Mouse (Mus musculus) erythroid progenitor cell, adult 5-6 weeks (primary cell): ENCODE results near the gene 3110040M04Rik. TPM values are rescaled to one million over a fixed set of nuclear protein-coding genes. Genes with fewer than 3 reads are reported as not detected.

Source experiments
- ATAC-seq: replicated peaks from 2 replicates; pipeline ENCODE4 v1.8.0; 2016; ENCODE audit warnings: moderate number of reproducible peaks, mild to moderate bottlenecking, moderate TSS enrichment, inconsistent platforms; ENCODE audit not compliant: poor library complexity, low FRiP score, severe bottlenecking
- total RNA-seq, 2 experiments: library from RNA; stranded (forward) in 1 of 2; stranded (reverse) in 1 of 2; fragments of 150-400 nt in 1 of 2; fragments of 186-747, 209-891 nt in 1 of 2; gene quantifications; 2 replicates each; pipeline versions ENCODE4 v1.2.3 to v1.2.4; 2015 to 2017; ENCODE audit warnings: low replicate concordance in 2 of 2

Gene 3110040M04Rik
- total RNA-seq, 2 experiments from 2014 or later, result not detected

DNA sequence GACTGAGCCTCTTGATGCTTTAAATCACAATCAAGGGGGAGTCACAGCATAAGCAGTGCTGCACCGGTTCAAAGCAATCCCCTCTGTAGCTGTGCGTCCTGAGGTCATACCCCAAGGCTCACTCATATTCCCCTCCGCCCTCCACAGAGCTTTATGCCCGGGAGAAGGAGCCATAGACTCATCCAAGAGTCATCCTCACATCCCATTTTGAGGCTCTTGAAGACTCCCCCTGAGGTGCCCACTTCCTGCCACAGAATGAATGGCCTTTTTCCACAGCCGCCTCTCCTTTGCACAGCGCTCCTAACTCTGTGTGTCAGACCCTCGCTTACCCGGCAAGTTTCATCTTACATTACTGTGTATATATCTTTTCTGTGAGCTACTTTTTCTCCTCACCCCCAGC is 23.6 kb downstream of the 3110040M04Rik start:
- no peak for ATAC-seq

DNA sequence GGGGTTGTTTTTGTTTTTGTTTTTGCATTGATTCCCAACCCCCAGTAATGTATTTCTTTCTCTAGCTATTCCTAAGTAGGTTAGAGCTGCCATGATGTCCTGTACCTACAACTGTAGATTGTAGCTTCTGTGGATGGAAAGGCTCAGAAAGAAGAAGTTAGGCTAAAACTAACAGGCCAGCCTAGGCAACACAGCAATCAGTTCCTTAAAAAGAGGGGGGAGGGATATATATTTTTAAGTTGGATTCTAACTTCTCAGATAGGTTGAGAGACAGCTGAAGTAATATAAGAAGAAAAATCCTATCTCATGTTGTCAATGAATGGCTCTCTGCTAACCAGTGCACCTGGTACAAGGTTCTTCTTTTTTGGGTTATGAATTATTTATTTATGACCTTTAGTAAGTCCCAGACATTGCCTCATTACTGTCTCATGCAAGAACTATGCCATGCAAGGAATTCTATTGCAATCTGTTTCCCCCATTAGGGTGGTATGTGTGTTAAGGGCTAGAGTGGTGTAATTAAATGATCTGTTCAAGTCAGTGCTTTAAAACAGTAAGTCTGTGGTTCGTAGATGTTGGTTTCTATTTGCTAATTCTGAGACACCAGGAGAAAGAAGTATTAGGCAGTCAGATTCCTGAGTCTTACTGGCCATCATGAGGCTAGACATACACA is 24.5 kb downstream of the 3110040M04Rik start:
- ATAC-seq, result no peak

DNA sequence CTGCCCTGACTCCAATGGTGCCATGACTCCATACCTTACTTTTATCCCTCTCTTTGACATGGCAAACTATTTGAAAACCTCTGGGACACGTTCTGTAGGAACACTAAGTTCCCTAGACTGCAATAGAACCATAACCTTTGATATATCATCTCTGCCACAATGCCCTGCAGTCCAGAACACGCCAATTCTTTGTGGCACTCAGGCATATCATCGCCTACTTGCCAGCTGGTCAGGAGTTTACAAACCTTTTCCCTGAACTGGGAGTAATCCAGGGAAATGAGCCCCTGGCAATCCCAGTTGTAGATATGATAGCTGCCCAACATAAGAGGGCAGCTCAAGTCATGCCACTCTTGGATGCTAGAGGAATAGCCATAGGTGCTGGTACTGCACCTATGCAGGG is 28.4 kb downstream of the 3110040M04Rik start:
- ATAC-seq, result no peak

DNA sequence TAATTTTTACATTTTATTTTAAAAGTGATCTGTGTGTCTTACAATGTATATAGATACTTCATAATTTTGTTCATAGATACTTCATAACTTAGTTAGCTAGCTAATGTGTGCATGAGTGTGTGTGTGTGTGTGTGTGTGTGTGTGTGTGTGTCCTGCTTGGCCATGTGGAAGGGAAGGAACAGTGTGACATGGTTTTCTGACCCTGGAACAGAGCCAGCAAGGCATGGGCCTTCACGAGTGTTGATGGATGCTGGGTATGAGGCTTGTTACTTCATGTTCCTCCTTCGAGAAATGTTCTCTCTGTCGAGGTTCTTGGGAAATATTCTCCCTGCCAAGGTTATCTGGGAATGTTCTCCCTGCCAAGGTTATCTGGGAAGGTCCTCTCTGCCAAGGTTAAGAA is 29.8 kb downstream of the 3110040M04Rik start:
- no peak for ATAC-seq

DNA sequence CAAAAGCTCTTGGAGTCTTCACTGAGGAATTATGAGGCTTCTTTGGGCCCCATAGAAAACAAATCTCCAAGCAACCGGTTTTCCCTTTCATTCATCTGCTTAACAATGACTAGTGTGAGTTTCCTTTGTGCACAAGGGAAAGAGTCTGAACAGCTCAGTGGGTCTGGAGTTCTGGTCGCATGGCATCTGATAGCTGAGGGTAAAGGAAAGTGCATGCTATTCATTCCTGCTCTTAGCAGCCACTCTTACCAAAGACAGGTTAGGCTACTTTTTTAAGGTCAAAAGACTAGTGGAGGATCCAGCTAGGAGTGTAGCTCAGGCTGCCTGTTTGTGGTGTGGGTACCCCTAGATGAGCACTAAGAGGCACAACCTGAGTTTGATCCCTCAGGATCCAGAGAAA is 31.7 kb downstream of the 3110040M04Rik start:
- no peak for ATAC-seq

DNA sequence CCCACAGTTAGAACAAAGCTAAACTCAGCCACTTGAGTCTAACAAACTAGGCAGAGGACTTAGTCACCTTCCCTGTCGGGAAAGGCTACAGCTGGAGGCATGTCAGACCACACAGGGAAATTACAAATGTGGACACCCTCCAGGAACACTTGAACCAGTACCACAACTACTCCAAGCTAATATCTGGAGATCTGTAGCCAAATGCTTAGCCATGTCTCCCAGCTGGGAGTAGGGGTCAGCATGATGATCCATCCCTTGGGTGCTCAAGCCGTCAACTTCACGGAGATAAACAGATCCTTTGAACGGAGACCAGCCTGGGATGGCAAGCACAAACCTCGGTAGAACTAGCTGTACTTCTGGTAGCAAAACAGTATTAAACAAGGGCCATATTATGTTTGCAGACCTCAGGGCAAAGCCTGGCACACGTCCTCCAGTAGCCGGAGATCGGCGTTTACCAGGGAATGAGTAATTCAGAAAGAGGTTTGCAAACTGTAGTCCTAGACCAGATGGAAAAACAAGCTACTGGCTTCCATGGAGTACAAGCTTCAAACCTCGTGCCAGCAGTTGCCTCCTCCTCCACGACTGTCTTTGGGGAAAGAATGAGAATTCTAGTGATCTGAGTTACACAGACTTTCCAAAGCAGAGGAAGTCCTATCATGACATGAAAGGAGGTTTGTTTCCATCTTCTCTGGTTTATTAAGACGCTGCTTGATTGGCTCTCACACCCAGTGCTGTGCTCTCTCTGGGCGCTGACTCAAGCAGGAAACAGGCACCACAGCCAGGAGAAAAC is 32.4 kb downstream of the 3110040M04Rik start:
- no peak for ATAC-seq

DNA sequence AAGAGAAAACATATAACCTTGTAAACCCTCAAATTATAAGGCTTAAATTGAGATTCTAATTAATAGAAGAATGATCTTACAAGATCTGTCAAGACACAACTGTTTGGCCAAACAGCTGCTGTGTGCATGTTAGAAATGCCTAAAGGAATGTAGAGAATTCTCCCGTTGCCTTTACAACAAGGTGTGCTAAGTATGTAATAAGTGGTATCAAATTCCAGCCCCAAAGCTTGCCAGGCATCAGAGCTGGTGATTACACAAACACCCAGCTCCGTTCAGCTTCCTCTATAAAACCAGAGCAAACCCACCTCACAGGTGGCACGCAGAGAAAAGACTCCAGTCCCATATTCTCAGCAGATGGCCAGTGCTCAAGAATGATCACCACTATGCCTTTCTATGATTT is 33.9 kb downstream of the 3110040M04Rik start:
- no peak for ATAC-seq

DNA sequence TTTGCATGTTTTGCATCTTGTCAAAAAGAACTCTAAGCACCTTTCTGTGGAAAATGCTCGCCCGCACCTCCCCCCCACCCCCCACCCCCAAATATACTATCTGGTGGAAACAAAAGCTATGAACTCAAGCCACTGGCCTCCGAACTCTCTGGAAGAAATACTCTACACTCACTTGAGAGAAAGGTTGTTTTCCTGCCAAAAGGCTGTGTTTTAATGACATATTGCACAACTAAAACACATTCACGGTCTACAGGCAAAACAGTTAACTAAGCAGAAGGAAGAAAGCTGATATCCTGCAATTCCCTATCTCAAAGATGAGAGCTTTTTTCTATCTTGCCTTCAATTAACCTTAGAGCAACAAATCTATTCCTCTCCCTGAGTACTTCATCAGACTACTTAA is 39.4 kb downstream of the 3110040M04Rik start:
- no peak for ATAC-seq

DNA sequence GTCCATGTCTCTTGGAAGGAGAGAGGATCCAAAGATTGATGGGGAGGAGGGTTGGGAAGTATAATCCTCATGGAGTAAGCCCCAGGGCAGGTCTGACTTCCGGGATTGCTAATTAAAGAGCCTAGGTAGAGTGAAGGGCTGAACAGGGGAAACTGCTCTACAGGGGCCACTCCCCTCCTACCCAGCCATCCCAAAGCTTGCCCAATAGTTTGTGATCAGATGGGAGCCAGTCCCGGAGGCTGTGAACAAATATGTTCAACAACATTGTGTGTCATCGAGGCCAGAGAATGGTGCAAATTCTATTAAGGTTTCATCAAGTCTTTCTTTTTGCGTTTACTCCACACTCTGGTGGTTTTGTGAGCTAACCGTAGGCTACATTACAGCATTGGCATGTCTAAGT is 40.1 kb downstream of the 3110040M04Rik start:
- no peak for ATAC-seq

DNA sequence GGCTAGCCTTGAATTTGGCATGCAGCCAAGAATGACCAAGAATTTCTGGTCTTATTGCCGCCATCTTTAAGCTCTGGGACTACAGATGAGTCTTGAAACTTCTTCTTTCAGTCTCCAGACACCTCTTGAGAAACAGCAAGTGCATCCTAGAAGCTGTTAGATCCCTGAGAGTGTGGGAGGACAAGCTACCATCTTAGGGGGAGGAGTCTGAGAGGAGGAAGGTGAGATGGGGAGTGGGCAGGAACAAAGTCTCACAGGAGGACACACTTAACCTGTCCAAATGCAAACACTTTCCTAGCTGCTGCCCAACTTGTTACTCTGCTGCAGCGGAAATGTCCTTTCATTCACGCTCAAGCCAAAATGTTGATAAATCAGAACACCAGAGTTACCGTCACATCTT is 40.8 kb downstream of the 3110040M04Rik start:
- ATAC-seq, result no peak

DNA sequence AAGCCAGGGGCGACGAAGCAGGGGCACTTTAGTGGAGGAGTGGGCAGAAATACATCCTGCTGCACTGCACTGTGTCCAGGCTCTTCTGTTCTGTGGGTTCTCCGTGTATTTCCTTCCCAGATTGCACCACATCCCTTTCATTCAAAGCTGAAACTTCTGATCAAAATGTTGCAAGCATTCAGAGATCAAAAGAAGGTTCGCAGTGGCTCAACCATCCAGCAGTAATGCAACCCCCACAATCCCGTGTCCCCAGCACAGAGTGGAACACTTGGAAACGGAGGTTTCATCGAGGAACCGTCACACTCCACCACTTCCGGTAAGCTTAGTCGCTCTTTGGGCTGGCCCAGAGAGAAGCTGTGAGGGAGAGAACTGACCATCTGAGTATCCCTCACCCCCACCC is 41.2 kb downstream of the 3110040M04Rik start:
- ATAC-seq, result no peak

DNA sequence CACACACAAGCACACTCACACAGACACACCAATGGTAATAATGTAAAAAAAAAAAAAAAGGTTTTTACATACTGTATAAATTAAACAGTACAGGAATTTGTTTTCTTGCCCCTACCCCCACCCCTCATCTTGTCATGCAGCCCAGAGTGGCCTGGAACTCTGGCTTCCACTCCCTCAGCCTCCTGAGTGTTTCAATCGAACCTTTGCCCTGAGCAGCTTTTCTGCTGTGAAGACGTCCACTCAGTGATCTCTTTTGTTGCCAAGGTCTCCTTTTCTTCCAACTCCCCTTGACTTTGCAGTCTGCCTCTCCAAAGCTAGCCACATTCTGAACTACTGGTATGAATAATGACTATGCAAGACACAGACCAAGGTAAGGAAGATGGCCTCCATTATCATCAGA is 41.9 kb downstream of the 3110040M04Rik start:
- ATAC-seq, result no peak

DNA sequence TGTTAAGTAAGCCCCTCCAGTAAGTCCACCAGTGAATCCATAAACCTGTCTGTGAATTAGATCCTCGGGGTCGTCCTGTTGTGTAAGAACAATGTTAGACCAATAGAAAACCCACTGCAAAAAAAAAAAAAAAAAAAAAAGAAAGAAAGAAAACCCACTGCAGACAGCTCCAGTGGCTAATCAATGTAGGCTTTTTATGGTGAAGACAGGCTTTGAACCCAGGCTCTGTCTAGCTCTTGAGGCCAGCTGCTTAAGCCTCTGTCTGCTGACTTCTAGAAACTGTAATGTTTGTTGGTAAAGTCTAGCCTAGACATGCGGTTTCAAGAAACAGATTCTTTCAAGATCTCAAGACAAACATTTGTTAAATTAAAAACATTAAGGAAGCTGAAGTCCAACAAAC is 46.2 kb downstream of the 3110040M04Rik start:
- no peak for ATAC-seq

DNA sequence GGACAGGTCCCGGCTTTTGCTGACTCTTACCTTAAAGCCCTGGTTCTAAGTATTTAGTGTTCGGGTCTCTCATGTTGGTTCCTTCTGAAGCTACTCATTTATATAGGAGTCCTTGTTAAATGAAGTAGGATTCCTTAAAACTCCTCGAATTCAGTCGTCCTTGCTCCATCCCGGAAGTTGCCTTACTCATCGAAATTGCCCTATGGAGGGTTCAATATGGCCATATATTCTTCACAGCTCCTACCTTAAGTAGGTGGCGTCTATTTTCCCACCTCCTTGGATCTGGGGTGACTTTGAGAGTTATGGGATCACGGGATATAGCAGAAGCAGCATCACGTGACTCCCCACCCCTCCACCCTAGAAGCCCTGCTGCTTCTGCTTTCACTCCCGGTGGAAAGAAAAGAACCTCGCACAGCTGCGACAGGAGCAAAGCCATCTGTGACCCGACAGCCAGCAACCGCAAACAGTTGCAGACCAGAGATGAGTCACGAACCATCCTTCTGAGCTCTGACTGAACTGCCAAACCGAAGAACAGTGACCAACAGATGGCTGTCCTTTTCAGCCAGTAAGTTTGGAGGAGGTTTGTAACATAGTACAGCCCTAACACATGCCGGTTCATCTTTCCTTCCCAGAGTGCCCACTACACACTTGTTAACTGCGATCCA is 46.7 kb downstream of the 3110040M04Rik start:
- ATAC-seq, result no peak

DNA sequence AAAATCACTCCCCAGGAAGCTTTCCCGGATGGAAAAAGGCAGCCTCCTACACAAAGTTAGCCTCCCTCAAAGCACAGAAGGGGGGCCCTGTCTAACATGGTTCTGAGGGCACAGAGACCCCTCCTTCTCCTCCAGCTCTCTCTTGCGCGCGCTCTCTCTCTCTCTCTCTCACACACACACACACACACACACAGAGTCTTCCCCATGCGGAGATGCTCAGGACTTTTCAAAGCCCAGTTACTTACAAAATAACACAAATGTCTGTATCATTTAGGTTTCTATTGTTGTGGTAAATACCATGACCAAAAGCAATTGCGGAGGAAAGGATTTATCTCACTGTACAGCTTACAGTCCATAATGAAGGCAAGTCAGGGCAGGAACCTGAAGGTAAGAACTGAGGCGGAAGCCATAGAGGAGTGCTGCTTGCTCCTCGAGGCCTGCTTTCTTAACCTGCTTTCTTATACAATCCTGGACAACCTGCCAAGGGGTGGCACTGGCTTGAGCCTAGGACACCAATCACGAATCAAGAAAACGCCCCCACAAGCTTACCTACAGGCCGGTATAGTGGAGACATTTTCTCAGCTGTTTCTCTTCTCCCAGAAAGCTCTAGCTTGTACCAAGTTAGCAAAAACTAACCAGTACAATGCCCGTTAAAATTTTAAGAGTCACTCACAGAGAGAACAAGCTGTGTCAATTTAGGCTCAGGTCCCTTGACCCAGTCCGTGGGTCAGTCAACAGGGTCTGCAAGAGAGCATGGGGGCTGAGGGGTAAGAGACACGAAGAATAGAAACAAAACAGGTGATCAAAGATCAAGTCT is 47.5 kb downstream of the 3110040M04Rik start:
- no peak for ATAC-seq

Other genes starting within 250 kb of the 3110040M04Rik start
- gene Hmcn1, start 210.7 kb upstream of the 3110040M04Rik start, total RNA-seq (2015; ENCODE audit: low replicate concordance), result not detected in 2 replicates
- gene Hmcn1, start 210.7 kb upstream of the 3110040M04Rik start, total RNA-seq (2017; ENCODE audit: low replicate concordance), result not detected in 2 replicates
- gene Gm47985, start 21.6 kb upstream of the 3110040M04Rik start, total RNA-seq (2015; ENCODE audit: low replicate concordance), result not detected in 2 replicates
- gene Gm47985, start 21.6 kb upstream of the 3110040M04Rik start, total RNA-seq (2017; ENCODE audit: low replicate concordance), result 1.5 and 2.2 TPM in 2 replicates
- gene Gm8947, start 11.7 kb upstream of the 3110040M04Rik start, total RNA-seq (2015; ENCODE audit: low replicate concordance), result 5.0 TPM in 1 of 2 replicates, not detected in the other
- gene Gm8947, start 11.7 kb upstream of the 3110040M04Rik start, total RNA-seq (2017; ENCODE audit: low replicate concordance), result 1.0 TPM in 1 of 2 replicates, not detected in the other
- gene Gm47995, start 5.7 kb upstream of the 3110040M04Rik start, total RNA-seq (2015; ENCODE audit: low replicate concordance), result not detected in 2 replicates
- 5.4 TPM in 1 of 2 replicates, not detected in the other for gene Gm47995, start 5.7 kb upstream of the 3110040M04Rik start, total RNA-seq (2017; ENCODE audit: low replicate concordance)
- gene Gm47996, start 6.0 kb downstream of the 3110040M04Rik start, total RNA-seq (2015; ENCODE audit: low replicate concordance), result not detected in 2 replicates
- not detected in 2 replicates for gene Gm47996, start 6.0 kb downstream of the 3110040M04Rik start, total RNA-seq (2017; ENCODE audit: low replicate concordance)
- 54.1 and 68.8 TPM in 2 replicates for gene Ivns1abp, start 140.4 kb downstream of the 3110040M04Rik start, total RNA-seq (2015; ENCODE audit: low replicate concordance)
- 51.1 and 58.4 TPM in 2 replicates for gene Ivns1abp, start 140.4 kb downstream of the 3110040M04Rik start, total RNA-seq (2017; ENCODE audit: low replicate concordance)
- gene Swt1, start 224.3 kb downstream of the 3110040M04Rik start, total RNA-seq (2015; ENCODE audit: low replicate concordance), result 65.2 and 94.7 TPM in 2 replicates
- gene Swt1, start 224.3 kb downstream of the 3110040M04Rik start, total RNA-seq (2017; ENCODE audit: low replicate concordance), result 51.4 and 60.2 TPM in 2 replicates
- 23.8 and 27.7 TPM in 2 replicates for gene Trmt1l, start 224.4 kb downstream of the 3110040M04Rik start, total RNA-seq (2015; ENCODE audit: low replicate concordance)
- gene Trmt1l, start 224.4 kb downstream of the 3110040M04Rik start, total RNA-seq (2017; ENCODE audit: low replicate concordance), result 19.1 and 20.2 TPM in 2 replicates